Mouse (Mus musculus) testis, postnatal 14 days (tissue): ENCODE measurements around the gene Rorb.

Source experiments
- DNase-seq: peaks from one replicate; pipeline ENCODE4 v3.0.0; 2021; ENCODE audit warnings: low spot score

Rorb gene

GRCm38 (mm10) chr19:18888491-18889116 lies 222.4 kb downstream of the Rorb start:
- no peak for DNase-seq

- no peak for DNase-seq
Observed at GRCm38 (mm10) chr19:18887646-18888407, 223.2 kb downstream of the Rorb start.

GRCm38 (mm10) chr19:18881162-18881561 lies 229.8 kb downstream of the Rorb start:
- no peak for DNase-seq
